Mouse (Mus musculus) lung, postnatal 14 days (tissue): ENCODE measurements around the gene Optn.

Experiments used
- DNase-seq: peaks from one replicate; pipeline ENCODE4 v3.0.0; 2021

The Optn gene

GRCm38 (mm10) chr2:5027057-5027456 lies 36.8 kb downstream of the Optn start:
- DNase-seq = no peak

GRCm38 (mm10) chr2:5025162-5025733 lies 38.6 kb downstream of the Optn start:
- DNase-seq = no peak

- DNase-seq = no peak
These were observed 40.0 kb downstream of the Optn start for GRCm38 (mm10) chr2:5023699-5024399.

GRCm38 (mm10) chr2:5023275-5023674 lies 40.6 kb downstream of the Optn start:
- no peak for DNase-seq

GRCm38 (mm10) chr2:5019708-5020107 lies 44.1 kb downstream of the Optn start:
- DNase-seq = no peak

GRCm38 (mm10) chr2:5016922-5017321 lies 46.9 kb downstream of the Optn start:
- DNase-seq = no peak

GRCm38 (mm10) chr2:5015527-5015926 lies 48.3 kb downstream of the Optn start:
- DNase-seq = no peak

GRCm38 (mm10) chr2:5014616-5015015 lies 49.2 kb downstream of the Optn start:
- DNase-seq = no peak

GRCm38 (mm10) chr2:5012491-5013324 lies 51.1 kb downstream of the Optn start, which contains the start of gene Mcm10:
Gene Mcm10, minus strand, starts transcription at chr2:5012791.
- peak; percentile 94 for DNase-seq

- no peak for DNase-seq
These were observed 51.9 kb downstream of the Optn start for GRCm38 (mm10) chr2:5011898-5012490.

- no peak for DNase-seq
These were observed 56.7 kb downstream of the Optn start for GRCm38 (mm10) chr2:5007107-5007506.

GRCm38 (mm10) chr2:5001266-5001665 lies 62.6 kb downstream of the Optn start:
- no peak for DNase-seq

GRCm38 (mm10) chr2:4998905-4999304 lies 64.9 kb downstream of the Optn start:
- DNase-seq = no peak

- no peak for DNase-seq
These were observed 67.4 kb downstream of the Optn start for GRCm38 (mm10) chr2:4996421-4996824.

GRCm38 (mm10) chr2:4995646-4996045 lies 68.2 kb downstream of the Optn start:
- DNase-seq = no peak

- DNase-seq = no peak
These were observed 69.4 kb downstream of the Optn start for GRCm38 (mm10) chr2:4994436-4994835.

GRCm38 (mm10) chr2:4993584-4993983 lies 70.3 kb downstream of the Optn start:
- DNase-seq = no peak

- peak; percentile 9 for DNase-seq
These were observed 74.9 kb downstream of the Optn start for GRCm38 (mm10) chr2:4988826-4989424.

- no peak for DNase-seq
These were observed 76.3 kb downstream of the Optn start for GRCm38 (mm10) chr2:4987388-4988180.

- DNase-seq = no peak
These were observed 77.1 kb downstream of the Optn start for GRCm38 (mm10) chr2:4986798-4987197.

- no peak for DNase-seq
These were observed 78.9 kb downstream of the Optn start for GRCm38 (mm10) chr2:4985000-4985399.

- DNase-seq = no peak
These were observed 79.9 kb downstream of the Optn start for GRCm38 (mm10) chr2:4983987-4984386.
